9 mouse cellular contexts compared by ENCODE assay signal in genomic region chr1:21075986-21076495, GRCm38 (mm10). TPM values are rescaled to one million over a fixed set of nuclear protein-coding genes. Genes with fewer than 3 reads are reported as not detected.
A peak's percentile ranks its signal among the peaks of the same experiment; 100 is the strongest.
DNase-seq lines count a peak whose midpoint lies in the region; ATAC-seq and TF ChIP-seq lines count a peak whose summit lies in the region.
"Had no signal": no experiment of that assay in that cellular context is flagged by ENCODE, and none has a peak within 500 bp of the region (broad histone marks: within the 10 kb centered on the region; RNA-seq: fewer than 3 reads in every experiment).

No protein-coding gene starts in this region.

- no peak for TF ChIP-seq EP300 in heart, postnatal 0 days (IDR thresholded peaks at IDR 0.05; ENCODE audit: low read depth)

- H3K36me3 ChIP-seq in heart, postnatal 0 days (replicated peaks; ENCODE audit: control insufficient read depth, insufficient read depth, low read length), result no peaks in the 10 kb centered on the region

- ATAC-seq in heart, postnatal 0 days (ENCODE audit: insufficient read depth, low read depth), result no peak

- no peaks in the 10 kb centered on the region for H3K27me3 ChIP-seq in heart, postnatal 0 days (ENCODE audit: control insufficient read depth, insufficient read depth, low read length)

- DNase-seq in embryo, embryonic 9.5 days (ENCODE audit: extremely low spot score), result peak; percentile 35
- DNase-seq in embryo, embryonic 11 days, result no peak
- DNase-seq in 3T3-L1 (ENCODE audit: low read depth, low spot score), result peak; percentile 40
- no peak for DNase-seq in heart, postnatal 0 days (ENCODE audit: low spot score)
- peak; percentile 18 for DNase-seq in lung, postnatal 36 days
- DNase-seq in yolk sac, embryonic 10.5 days (ENCODE audit: low spot score), result no peak
- DNase-seq in cerebellum, adult 11 months, result no peak
- no peak for DNase-seq in ovary, adult 18-20 months (ENCODE audit: low spot score)
- DNase-seq: adrenal gland, postnatal 36 days had no signal

- no peak overlapping the region for H3K4me3 ChIP-seq in heart, postnatal 0 days (ENCODE audit: low read depth, low read length)

- H3K9ac ChIP-seq in heart, postnatal 0 days (replicated peaks; ENCODE audit: low read depth, low read length), result no peak overlapping the region

- peak overlapping the region; percentile 64 for H3K4me2 ChIP-seq in heart, postnatal 0 days (ENCODE audit: low read depth, low read length)

- 22% methylated on average over 6 of the region's 6 CpGs for WGBS in heart, postnatal 0 days

- no peak for TF ChIP-seq CTCF in heart, postnatal 0 days (IDR thresholded peaks at IDR 0.05; ENCODE audit: low read depth)

- H3K9me3 ChIP-seq in heart, postnatal 0 days (replicated peaks; ENCODE audit: control insufficient read depth, low read length), result no peaks in the 10 kb centered on the region

- peaks cover 52% of the 10 kb centered on the region for H3K4me1 ChIP-seq in heart, postnatal 0 days (ENCODE audit: control insufficient read depth, insufficient read depth)

- peak overlapping the region; percentile 23; the same call in 1 of the 2 replicates for H3K27ac ChIP-seq in heart, postnatal 0 days (ENCODE audit: low read depth)

RNA-seq across cellular contexts. Expression of gene Tram2, which starts 3.0 kb away (rescaled TPM):
- 2.4 and 2.8 TPM in 2 replicates for total RNA-seq in heart, postnatal 0 days (2014; rRNA removed; ENCODE audit: low replicate concordance)
- polyA plus RNA-seq in heart, postnatal 0 days (2015; fragmentation: Nextera tagmentation; extraction: Ambion mirVana), result 2.4 and 2.5 TPM in 2 replicates

Comparison
In these comparisons a context has a peak if more than half of its experiments do, and no peak if none do; other contexts are left out.
1. DNase-seq: peak in embryo, embryonic 9.5 days (single experiment), 3T3-L1 (single experiment) and lung, postnatal 36 days (single experiment); none in embryo, embryonic 11 days (single experiment), heart, postnatal 0 days (single experiment), yolk sac, embryonic 10.5 days (single experiment), cerebellum, adult 11 months (single experiment) and ovary, adult 18-20 months (single experiment).